Mouse (Mus musculus): ENCODE data around the gene Slc35e2.

DNA sequence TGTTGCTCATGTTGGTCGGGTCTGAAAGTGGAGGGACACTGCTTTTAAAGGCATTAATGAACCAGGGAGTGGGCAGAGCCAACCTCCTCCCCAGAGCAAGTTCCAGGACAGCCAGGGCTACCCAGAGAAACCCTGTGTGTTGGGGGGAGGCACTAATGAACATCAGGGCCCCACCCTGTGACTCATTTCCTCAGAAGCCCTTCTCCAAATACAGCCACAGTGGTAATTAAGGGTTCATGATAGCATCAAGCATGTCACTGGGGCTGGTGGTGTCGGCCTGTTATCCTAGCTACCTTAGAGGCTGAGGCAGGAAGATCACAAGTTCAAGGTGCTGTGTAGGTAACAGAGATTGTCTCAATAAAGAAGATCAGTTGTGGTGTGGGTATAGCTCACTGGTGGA lies 29.8 kb upstream of the Slc35e2 start:
- TF ChIP-seq CTCF (conservative IDR thresholded peaks at IDR 0.05; ENCODE audit: low read length) = no peak
- no peak for TF ChIP-seq NANOG (IDR thresholded peaks at IDR 0.05; ENCODE audit: borderline replicate concordance, low read length)

All from E14TG2a.4 (cell line).